Mouse (Mus musculus): Measurements from ENCODE around the gene Lsm3.

Lsm3 gene

DNA sequence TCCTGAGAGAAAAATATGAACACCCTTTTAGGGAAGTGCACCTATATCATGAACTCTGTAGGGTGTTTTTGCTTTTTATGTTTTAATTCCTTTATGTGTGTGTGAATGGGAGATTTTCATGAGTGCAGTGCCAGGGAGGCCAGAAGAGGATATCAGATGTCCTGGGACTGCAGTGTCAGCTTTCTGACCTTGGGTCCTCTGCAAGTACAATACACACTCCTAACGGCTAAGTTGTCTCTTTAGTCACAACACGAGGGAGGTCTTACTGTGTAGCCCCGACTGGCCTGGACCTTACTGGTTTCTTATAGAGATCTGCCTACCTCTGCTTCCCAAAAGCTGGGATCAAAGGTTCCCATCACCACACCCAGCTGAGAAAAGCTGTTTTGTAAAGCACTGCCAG, 37.0 kb downstream of the Lsm3 start:
- DNase-seq (ENCODE audit: low read depth, low spot score), result no peak

DNA sequence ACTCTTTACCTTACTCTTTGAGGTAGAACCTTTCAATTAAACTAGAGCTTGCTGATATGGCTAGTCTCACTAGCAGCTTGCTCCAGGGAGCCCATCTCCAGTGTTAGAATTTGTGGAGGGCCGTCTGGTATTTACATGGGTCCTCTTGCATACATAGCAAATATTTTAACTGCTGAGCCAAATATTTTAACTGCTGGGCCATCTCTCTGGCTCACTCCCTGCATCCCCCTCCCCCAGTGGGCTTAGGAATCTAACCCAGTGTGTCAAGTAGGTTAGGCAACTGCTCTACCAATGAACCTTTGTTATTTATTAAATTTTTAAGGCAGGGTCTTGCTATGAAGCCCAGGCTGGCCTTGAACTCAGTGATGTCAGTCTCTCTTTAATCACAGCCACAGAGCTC, 42.8 kb downstream of the Lsm3 start:
- DNase-seq (ENCODE audit: low read depth, low spot score), result no peak

DNA sequence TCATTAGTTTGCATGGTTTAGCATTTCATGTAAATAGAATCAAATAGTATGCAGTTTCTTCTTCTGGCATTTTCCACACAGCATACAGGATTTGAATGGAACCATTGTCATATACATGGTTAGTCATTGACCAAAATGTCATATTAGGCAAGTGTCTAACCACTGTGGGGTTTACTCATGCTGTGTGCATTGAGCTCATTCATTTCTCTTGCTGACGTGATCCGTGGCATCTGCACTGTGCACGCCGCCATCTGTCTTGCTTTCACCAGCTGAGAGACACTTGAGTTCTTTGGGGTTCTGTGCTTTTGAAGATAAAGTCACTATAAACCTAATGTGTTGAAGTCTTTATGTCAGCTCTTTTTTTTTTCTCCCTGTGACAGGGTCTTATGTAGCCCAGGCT, 43.6 kb downstream of the Lsm3 start:
- DNase-seq (ENCODE audit: low read depth, low spot score), result no peak

DNA sequence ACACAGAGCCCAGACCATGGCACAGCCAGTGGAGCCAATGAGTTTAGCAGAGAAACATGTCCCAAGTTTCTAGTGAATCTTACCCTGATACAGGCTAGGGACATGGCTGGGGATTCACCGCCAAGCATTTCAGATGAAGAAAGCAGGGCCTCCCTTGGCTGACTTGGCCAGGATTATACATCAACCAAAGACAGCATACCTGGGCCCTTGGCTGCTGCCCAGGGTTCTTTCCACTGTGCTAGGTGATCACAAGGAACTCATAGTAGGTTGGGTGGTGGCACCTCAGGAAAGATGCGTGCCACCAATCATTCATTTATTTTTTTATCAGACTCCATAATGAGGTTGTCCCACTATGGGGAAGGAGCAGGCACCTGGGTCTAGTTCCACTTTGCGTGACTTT, 44.5 kb downstream of the Lsm3 start:
- no peak for DNase-seq (ENCODE audit: low read depth, low spot score)

DNA sequence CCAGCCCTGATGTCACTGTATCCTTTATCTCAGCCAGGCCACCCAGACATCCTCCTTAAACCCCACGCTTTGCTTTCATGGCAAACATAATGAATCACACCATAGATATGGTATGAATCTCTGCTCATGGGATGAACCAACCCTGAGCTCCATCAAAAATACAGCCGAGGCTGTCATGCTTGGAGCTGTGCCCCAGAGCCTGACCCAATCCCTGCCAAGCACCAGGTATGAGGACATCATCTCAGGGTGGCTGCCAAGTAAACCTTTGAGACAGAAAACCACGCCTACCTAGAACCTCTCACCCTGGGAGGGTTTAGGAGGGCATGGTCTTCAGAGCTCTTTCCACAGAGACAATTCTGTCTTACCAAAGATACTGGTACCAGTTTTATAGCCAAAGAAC, 47.3 kb downstream of the Lsm3 start:
- DNase-seq (ENCODE audit: low read depth, low spot score), result no peak

DNA sequence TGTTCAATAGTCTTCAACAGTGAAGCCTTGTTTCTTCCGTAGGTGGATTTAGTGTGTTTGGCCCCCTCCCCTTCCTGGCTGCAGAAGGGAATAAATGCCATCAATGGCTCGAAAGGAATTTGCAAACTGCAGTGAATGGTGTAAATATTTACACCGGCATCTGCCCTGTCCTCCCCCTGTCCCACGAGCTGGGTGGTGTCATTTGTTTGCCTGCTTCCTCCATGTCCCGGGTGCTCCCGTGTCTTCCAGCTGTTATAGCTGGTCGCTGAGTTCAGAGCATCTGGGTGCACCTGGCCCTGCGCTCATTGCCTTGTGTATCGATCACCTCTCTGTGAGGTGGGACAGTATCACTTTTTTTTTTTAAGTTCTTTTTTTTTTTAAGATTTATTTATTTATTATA, 50.7 kb downstream of the Lsm3 start:
- DNase-seq (ENCODE audit: low read depth, low spot score), result no peak

Measured in ES-CJ7 (cell line).